Mouse (Mus musculus): ENCODE data around the gene Phactr4.

The Phactr4 gene

GRCm38 (mm10) chr4:132329835-132330354, 92.4 kb downstream of the Phactr4 start:
- no peak for DNase-seq

- peak; percentile 91 for DNase-seq
Observed at GRCm38 (mm10) chr4:132329115-132329834, 93.0 kb downstream of the Phactr4 start, which contains the start of gene Trnau1ap. Gene Trnau1ap (minus strand): TSS chr4:132329538.

DNA sequence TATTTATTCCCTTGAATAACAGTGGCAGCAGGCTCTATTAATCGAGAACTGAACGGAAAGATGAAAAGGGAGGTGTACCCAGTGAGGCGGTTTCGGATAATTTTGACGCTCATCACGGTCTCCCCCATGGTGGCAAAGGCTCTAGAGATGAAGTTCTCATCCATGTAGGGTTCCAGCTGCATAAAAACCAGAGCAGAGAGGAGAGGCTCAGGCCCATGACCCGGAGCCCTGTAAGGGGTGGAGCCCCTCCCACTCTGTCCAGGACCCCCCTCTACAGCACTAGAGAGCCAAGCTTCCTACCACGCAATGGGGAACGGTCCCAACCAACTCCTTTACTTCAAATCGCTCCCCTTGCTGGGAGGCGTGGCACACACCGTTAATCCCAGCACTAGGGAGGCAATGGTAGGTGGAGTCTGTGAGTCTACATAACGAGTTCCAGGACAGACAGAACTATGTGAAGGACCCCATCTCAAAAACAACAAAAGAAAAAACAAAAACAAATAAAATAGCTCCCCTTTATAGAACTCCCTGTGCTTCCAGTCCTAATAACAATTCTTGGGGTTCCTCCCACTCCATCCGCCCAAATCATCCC, 93.8 kb downstream of the Phactr4 start:
- DNase-seq, result no peak

DNA sequence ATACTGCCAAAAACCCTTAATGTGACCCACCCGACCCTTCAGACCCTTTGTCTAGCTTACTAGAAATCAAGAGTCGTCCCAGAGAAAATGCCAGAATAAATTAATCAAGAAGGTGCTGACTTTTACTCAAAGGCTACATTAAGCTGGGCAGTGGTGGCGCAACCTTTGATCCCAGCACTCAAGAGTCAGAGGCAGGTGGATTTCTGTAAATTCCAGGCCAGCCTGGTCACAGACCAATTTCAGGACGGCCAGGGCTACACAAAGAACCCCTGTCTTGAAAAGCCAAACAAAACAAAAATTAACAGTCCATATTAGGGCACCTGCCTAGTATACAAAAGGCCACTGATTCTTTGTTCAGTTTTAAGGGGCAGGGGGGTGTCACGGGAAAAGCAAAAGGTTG, 95.8 kb downstream of the Phactr4 start:
- DNase-seq, result no peak

- no peak for DNase-seq
Observed at GRCm38 (mm10) chr4:132315711-132316110, 106.6 kb downstream of the Phactr4 start.

DNA sequence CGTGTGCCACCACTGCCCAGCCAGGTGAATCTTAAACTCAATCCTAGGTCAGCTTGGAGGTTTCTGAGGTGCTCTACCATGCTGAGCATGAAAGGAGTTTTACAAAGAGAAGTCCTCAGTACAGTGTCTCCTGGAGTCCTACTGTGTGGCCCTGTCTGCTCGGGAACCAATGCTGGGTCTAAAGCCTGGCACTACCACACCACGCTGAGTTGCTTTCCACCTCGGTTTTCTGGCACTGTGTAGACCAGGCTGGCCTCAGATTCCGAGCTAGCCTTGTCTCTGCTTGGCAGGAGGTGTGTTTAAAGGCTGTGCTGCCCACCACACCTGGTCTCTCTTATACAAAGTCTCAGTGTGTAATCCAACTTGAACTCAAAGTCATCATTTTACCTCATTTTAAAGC, 109.7 kb downstream of the Phactr4 start:
- DNase-seq, result no peak

DNA sequence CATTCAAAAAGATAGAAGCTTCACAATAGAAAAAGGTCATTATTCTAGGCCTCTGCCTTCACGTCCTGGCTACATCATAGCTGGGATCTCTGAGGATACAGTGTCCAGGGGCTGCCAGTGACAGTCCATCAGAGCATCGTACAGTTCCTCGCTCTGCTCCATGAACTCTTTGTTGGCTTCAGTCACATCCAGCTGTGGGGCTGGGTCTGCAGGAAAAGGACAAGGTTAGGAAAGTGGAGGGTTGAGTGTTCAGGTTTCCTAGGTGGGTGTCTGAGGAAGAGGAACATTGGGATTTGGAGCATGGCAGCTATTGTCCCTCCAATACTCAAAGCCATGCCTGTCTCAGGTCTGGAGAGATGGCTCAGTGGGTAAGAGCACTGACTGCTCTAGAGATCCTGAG, 110.5 kb downstream of the Phactr4 start:
- no peak for DNase-seq

- no peak for DNase-seq
Observed at GRCm38 (mm10) chr4:132311209-132311608, 111.1 kb downstream of the Phactr4 start.

GRCm38 (mm10) chr4:132309849-132310472, 112.3 kb downstream of the Phactr4 start:
- peak; percentile 58 to 62 for DNase-seq

DNA sequence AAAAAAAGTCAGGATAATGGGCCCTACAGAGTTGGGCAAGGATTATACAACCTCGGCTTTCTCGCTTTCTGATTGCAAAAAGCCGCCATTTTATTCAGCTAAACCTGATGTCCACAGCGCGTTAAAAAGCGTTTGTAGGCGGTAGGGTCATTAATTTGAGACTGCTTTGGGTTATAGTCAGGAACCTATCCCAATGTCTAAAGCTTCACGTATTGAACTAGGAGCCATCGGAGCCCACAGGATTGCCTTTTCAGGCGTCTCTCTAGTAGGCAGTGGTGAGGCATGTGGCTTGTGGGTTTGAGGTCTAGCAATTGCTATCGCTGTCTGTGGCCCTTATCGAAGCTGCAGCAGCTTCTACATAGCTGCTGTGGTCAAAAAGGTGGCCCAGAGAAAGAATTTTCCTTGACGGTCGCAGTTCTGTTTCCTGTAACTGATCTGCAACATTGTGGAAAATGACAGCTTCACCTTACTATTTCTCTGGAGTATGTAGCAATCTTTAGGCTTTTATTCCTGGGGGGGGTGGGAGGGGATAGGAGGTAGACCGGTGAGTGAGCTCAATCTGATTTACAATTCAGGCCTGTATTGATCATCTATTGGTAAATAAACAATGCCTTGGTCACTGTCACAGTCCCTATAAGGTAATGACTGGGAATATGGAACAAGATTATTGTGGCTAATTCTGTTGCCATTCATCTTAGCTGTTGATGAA, 113.0 kb downstream of the Phactr4 start:
- peak in 1 of 2 experiments; percentile 15 for DNase-seq

GRCm38 (mm10) chr4:132308437-132309139, 113.7 kb downstream of the Phactr4 start:
- DNase-seq, result peak; percentile 86 to 90

- no peak for DNase-seq
Observed at GRCm38 (mm10) chr4:132306004-132306403, 116.3 kb downstream of the Phactr4 start.

Data from thymus, postnatal 36 days (tissue).